In the genomic region with DNA sequence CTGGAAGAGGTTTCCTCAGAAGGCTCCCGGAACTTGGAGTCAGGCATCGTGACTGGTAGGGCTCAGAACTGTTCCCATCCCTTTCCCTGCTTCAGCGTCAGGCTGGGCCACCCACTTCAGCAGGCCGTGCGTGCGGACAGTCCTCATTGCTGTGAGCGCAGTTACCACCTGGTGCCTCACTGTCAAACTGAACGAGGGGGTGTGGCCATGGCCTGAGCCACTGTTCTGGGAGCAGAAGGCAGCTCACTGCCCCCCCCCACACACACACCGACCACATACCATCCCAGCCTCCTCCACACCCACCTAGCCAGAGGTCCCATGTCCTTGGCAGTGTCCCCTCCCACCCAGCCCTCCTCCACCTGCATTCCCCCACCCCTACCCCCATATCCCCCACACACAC, we compare ENCODE assay signal across 27 mouse cellular contexts. TPM values are rescaled to one million over a fixed set of nuclear protein-coding genes. Genes with fewer than 3 reads are reported as not detected.
DNase-seq lines count a peak whose midpoint lies in the region; ATAC-seq lines count a peak whose summit lies in the region.
"Had no signal": no experiment of that assay in that cellular context is flagged by ENCODE, and none has a peak within 500 bp of the region (broad histone marks: within the 10 kb centered on the region; RNA-seq: fewer than 3 reads in every experiment).

No protein-coding gene starts in this region.

- H3K36me3 ChIP-seq in kidney, embryonic 14.5 days (ENCODE audit: control insufficient read depth, insufficient read depth, low read length), result peaks cover 49% of the 10 kb centered on the region
- peaks cover 20% of the 10 kb centered on the region for H3K36me3 ChIP-seq in lung, embryonic 16.5 days (ENCODE audit: control insufficient read depth, insufficient read depth, low read length)
- peaks cover 60% of the 10 kb centered on the region for H3K36me3 ChIP-seq in embryonic facial prominence, embryonic 14.5 days (ENCODE audit: control insufficient read depth, insufficient read depth, low read length)
- no peaks in the 10 kb centered on the region for H3K36me3 ChIP-seq in midbrain, embryonic 13.5 days
- H3K36me3 ChIP-seq: forebrain, embryonic 15.5 days; midbrain, embryonic 15.5 days; neural tube, embryonic 13.5 days had no signal

- no peak overlapping the region for H3K4me2 ChIP-seq in kidney, embryonic 14.5 days (replicated peaks; ENCODE audit: low read depth, low read length)
- H3K4me2 ChIP-seq in lung, embryonic 16.5 days (ENCODE audit: low read depth, low read length), result no peak overlapping the region
- no peak overlapping the region for H3K4me2 ChIP-seq in embryonic facial prominence, embryonic 14.5 days (ENCODE audit: low read depth, low read length)
- H3K4me2 ChIP-seq in midbrain, embryonic 13.5 days (replicated peaks), result no peak overlapping the region
- H3K4me2 ChIP-seq: forebrain, embryonic 15.5 days; hindbrain, embryonic 14.5 days; limb, embryonic 12.5 days; liver, embryonic 12.5 days; midbrain, embryonic 15.5 days; neural tube, embryonic 13.5 days had no signal

- DNase-seq in kidney, adult 9 months, result no peak
- DNase-seq in lung, postnatal 36 days, result no peak
- no peak for DNase-seq in embryonic facial prominence, embryonic 14.5 days (ENCODE audit: low spot score)
- DNase-seq in left cerebral cortex, adult 11 months (ENCODE audit: low spot score), result no peak
- DNase-seq: adrenal gland, postnatal 14 days; B cell, adult 2 months; cerebellum, adult 8-10 months; heart, postnatal 14 days; kidney, adult 8-10 months; lung, adult 18-20 months; lung, postnatal 4 days; retina, postnatal 1 day; thymus, postnatal 36 days had no signal

- WGBS in kidney, embryonic 14.5 days, result 52% methylated on average over 9 of the region's 9 CpGs
- WGBS in lung, embryonic 16.5 days, result 63% methylated on average over 9 of the region's 9 CpGs
- WGBS in embryonic facial prominence, embryonic 14.5 days, result 68% methylated on average over 8 of the region's 9 CpGs
- WGBS in midbrain, embryonic 13.5 days, result 85% methylated on average over 9 of the region's 9 CpGs

- no peaks in the 10 kb centered on the region for H3K4me1 ChIP-seq in kidney, embryonic 14.5 days (ENCODE audit: control insufficient read depth, insufficient read depth, low read length)
- H3K4me1 ChIP-seq in lung, embryonic 16.5 days (replicated peaks; ENCODE audit: control insufficient read depth, insufficient read depth, low read length), result no peaks in the 10 kb centered on the region
- H3K4me1 ChIP-seq in embryonic facial prominence, embryonic 14.5 days (ENCODE audit: control insufficient read depth, insufficient read depth, low read length), result no peaks in the 10 kb centered on the region
- no peaks in the 10 kb centered on the region for H3K4me1 ChIP-seq in midbrain, embryonic 13.5 days (replicated peaks)
- H3K4me1 ChIP-seq: forebrain, embryonic 15.5 days; limb, embryonic 12.5 days; liver, embryonic 12.5 days; midbrain, embryonic 15.5 days; neural tube, embryonic 13.5 days had no signal

- H3K27me3 ChIP-seq in kidney, embryonic 14.5 days (ENCODE audit: control insufficient read depth, insufficient read depth, low read length), result no peaks in the 10 kb centered on the region
- H3K27me3 ChIP-seq in lung, embryonic 16.5 days (ENCODE audit: control insufficient read depth, insufficient read depth, low read depth, low read length), result no peaks in the 10 kb centered on the region
- H3K27me3 ChIP-seq in embryonic facial prominence, embryonic 14.5 days (replicated peaks; ENCODE audit: control insufficient read depth, insufficient read depth, low read length), result no peaks in the 10 kb centered on the region
- H3K27me3 ChIP-seq in midbrain, embryonic 13.5 days, result no peaks in the 10 kb centered on the region
- H3K27me3 ChIP-seq: CH12.LX; forebrain, embryonic 15.5 days; limb, embryonic 12.5 days; liver, embryonic 12.5 days; midbrain, embryonic 15.5 days; neural tube, embryonic 13.5 days had no signal

- H3K9ac ChIP-seq in kidney, embryonic 14.5 days (ENCODE audit: low read depth, low read length), result no peak overlapping the region
- no peak overlapping the region for H3K9ac ChIP-seq in lung, embryonic 16.5 days (ENCODE audit: low read length)
- H3K9ac ChIP-seq in embryonic facial prominence, embryonic 14.5 days (ENCODE audit: low read depth, low read length), result no peak overlapping the region
- no peak overlapping the region for H3K9ac ChIP-seq in midbrain, embryonic 13.5 days (replicated peaks)
- H3K9ac ChIP-seq: forebrain, embryonic 15.5 days; hindbrain, embryonic 14.5 days; limb, embryonic 12.5 days; liver, embryonic 12.5 days; midbrain, embryonic 15.5 days; neural tube, embryonic 13.5 days had no signal

- no peak overlapping the region for H3K4me3 ChIP-seq in kidney, embryonic 14.5 days (ENCODE audit: low read length)
- H3K4me3 ChIP-seq in lung, embryonic 16.5 days (ENCODE audit: low read length), result no peak overlapping the region
- H3K4me3 ChIP-seq in embryonic facial prominence, embryonic 14.5 days (ENCODE audit: low read depth, low read length), result no peak overlapping the region
- no peak overlapping the region for H3K4me3 ChIP-seq in midbrain, embryonic 13.5 days (replicated peaks)
- H3K4me3 ChIP-seq: forebrain, embryonic 15.5 days; heart, embryonic 10.5 days; limb, embryonic 12.5 days; liver, embryonic 12.5 days; midbrain, embryonic 15.5 days; neural tube, embryonic 13.5 days had no signal

- ATAC-seq in kidney, embryonic 14.5 days (ENCODE audit: low FRiP score, low TSS enrichment), result peak; percentile 36; the same call in 1 of the 2 replicates
- ATAC-seq in lung, embryonic 16.5 days (ENCODE audit: low read depth), result 0 out of 2 replicates have a peak, but pooled peaks have one; percentile 19
- 0 out of 2 replicates have a peak, but pooled peaks have one; percentile 16 for ATAC-seq in embryonic facial prominence, embryonic 14.5 days (ENCODE audit: low read depth)
- ATAC-seq in midbrain, embryonic 13.5 days, result no peak
- ATAC-seq: forebrain, embryonic 15.5 days; liver, embryonic 12.5 days; midbrain, embryonic 15.5 days had no signal

- H3K9me3 ChIP-seq in kidney, embryonic 14.5 days (ENCODE audit: control insufficient read depth, low read length), result no peaks in the 10 kb centered on the region
- no peaks in the 10 kb centered on the region for H3K9me3 ChIP-seq in lung, embryonic 16.5 days (ENCODE audit: control insufficient read depth, low read length)
- H3K9me3 ChIP-seq in embryonic facial prominence, embryonic 14.5 days (ENCODE audit: control insufficient read depth, low read length), result no peaks in the 10 kb centered on the region
- H3K9me3 ChIP-seq in midbrain, embryonic 13.5 days, result no peaks in the 10 kb centered on the region
- H3K9me3 ChIP-seq: forebrain, embryonic 15.5 days; heart, embryonic 10.5 days; limb, embryonic 12.5 days; liver, embryonic 12.5 days; midbrain, embryonic 15.5 days; neural tube, embryonic 13.5 days had no signal

- no peak overlapping the region for H3K27ac ChIP-seq in kidney, embryonic 14.5 days (ENCODE audit: low read depth, low read length)
- H3K27ac ChIP-seq in lung, embryonic 16.5 days (ENCODE audit: low read length), result no peak overlapping the region
- no peak overlapping the region for H3K27ac ChIP-seq in embryonic facial prominence, embryonic 14.5 days (replicated peaks; ENCODE audit: low read depth, low read length)
- H3K27ac ChIP-seq in midbrain, embryonic 13.5 days, result no peak overlapping the region
- H3K27ac ChIP-seq: forebrain, embryonic 15.5 days; heart, embryonic 10.5 days; hindbrain, embryonic 14.5 days; limb, embryonic 12.5 days; liver, embryonic 12.5 days; midbrain, embryonic 15.5 days; neural tube, embryonic 13.5 days had no signal

RNA-seq across cellular contexts. Expression of a gene that starts 4.5 kb away (rescaled TPM):
- polyA plus RNA-seq in kidney, embryonic 14.5 days (2014; fragmentation: Nextera tagmentation; extraction: Ambion mirVana), result not detected in 2 replicates
- 1.2 TPM in 1 of 2 replicates, not detected in the other for polyA plus RNA-seq in lung, embryonic 16.5 days (2015; fragmentation: Nextera tagmentation; extraction: Ambion mirVana)
- 0.47 TPM in 1 of 2 replicates, not detected in the other for polyA plus RNA-seq in embryonic facial prominence, embryonic 14.5 days (2014; fragmentation: Nextera tagmentation; extraction: Ambion mirVana)
- polyA plus RNA-seq in midbrain, embryonic 13.5 days (2015; fragmentation: Nextera tagmentation; extraction: Ambion mirVana), result 0.58 TPM in 1 of 2 replicates, not detected in the other
- polyA plus RNA-seq: brain, embryonic 14.5 days; heart, embryonic 10.5 days; hindbrain, embryonic 14.5 days; intestine, embryonic 14.5 days; limb, embryonic 12.5 days; liver, embryonic 12.5 days; midbrain, embryonic 15.5 days; neural tube, embryonic 13.5 days; spleen, adult 2 months had no signal

RNA-seq across cellular contexts. Expression of a gene that starts 23.7 kb away (rescaled TPM):
- 58.3 and 91.2 TPM in 2 replicates for polyA plus RNA-seq in kidney, embryonic 14.5 days (2014; fragmentation: Nextera tagmentation; extraction: Ambion mirVana)
- 54.3 and 57.8 TPM in 2 replicates for polyA plus RNA-seq in lung, embryonic 16.5 days (2015; fragmentation: Nextera tagmentation; extraction: Ambion mirVana)
- polyA plus RNA-seq in embryonic facial prominence, embryonic 14.5 days (2014; fragmentation: Nextera tagmentation; extraction: Ambion mirVana), result 59.8 and 61.2 TPM in 2 replicates
- 71.7 and 72.9 TPM in 2 replicates for polyA plus RNA-seq in midbrain, embryonic 13.5 days (2015; fragmentation: Nextera tagmentation; extraction: Ambion mirVana)
